Mouse (Mus musculus) kidney, postnatal 0 days (tissue): ENCODE results near the gene Stk32b. TPM values are rescaled to one million over a fixed set of nuclear protein-coding genes. Genes with fewer than 3 reads are reported as not detected.
A peak's percentile ranks its signal among the peaks of the same experiment; 100 is the strongest.

Experiments
- ATAC-seq: fragments of 200-750 bp; cut with Nextera tagmentation; replicated peaks from 2 replicates; pipeline ENCODE4 v1.8.0; 2017; ENCODE audit warnings: low read depth, moderate number of reproducible peaks, moderate TSS enrichment, moderate library complexity; ENCODE audit not compliant: low FRiP score
- DNase-seq: peaks from one replicate; pipeline ENCODE4 v3.0.0-alpha.2; 2016; ENCODE audit warnings: low spot score
- H3K27ac ChIP-seq: fragments of 300-500 bp; sonication (generic); 2 replicates; pipeline ENCODE4 v1.5.1; 2014; ENCODE audit warnings: mild to moderate bottlenecking
- H3K27me3 ChIP-seq: fragments of 300-500 bp; sonication (generic); 2 replicates; pipeline ENCODE4 v1.6.1; 2014; ENCODE audit warnings: low read length, mixed read lengths; ENCODE audit not compliant: insufficient read depth
- H3K36me3 ChIP-seq: fragments of 300-500 bp; sonication (generic); 2 replicates; pipeline ENCODE4 v1.6.1; 2014; ENCODE audit warnings: low read length, mixed read lengths; ENCODE audit not compliant: insufficient read depth
- H3K4me1 ChIP-seq: fragments of 300-500 bp; sonication (generic); replicated peaks from 2 replicates; pipeline ENCODE4 v1.6.1; 2014; ENCODE audit warnings: antibody characterized with exemption, low read length, mixed read lengths; ENCODE audit not compliant: insufficient read depth
- H3K4me2 ChIP-seq: fragments of 300-500 bp; sonication (generic); 2 replicates; pipeline ENCODE4 v1.6.1; 2014; ENCODE audit warnings: mild to moderate bottlenecking, low read length, moderate library complexity, mixed read lengths
- H3K4me3 ChIP-seq: fragments of 300-500 bp; sonication (generic); replicated peaks from 2 replicates; pipeline ENCODE4 v1.5.1; 2014; ENCODE audit warnings: low read depth, low read length
- H3K9ac ChIP-seq: fragments of 300-500 bp; sonication (generic); 2 replicates; pipeline ENCODE4 v1.6.1; 2014; ENCODE audit warnings: low read depth, low read length
- H3K9me3 ChIP-seq: fragments of 300-500 bp; sonication (generic); replicated peaks from 2 replicates; pipeline ENCODE4 v1.6.1; 2016; ENCODE audit warnings: low read length, inconsistent platforms, mixed read lengths
- CTCF ChIP-seq: IDR thresholded peaks from 2 replicates; pipeline ENCODE4 v1.5.1; 2016; ENCODE audit warnings: antibody characterized with exemption, low read depth, mild to moderate bottlenecking, moderate library complexity
- WGBS: fragments of 180-500 bp; shearing (Covaris S2); extraction: QIAGEN DNeasy Blood & Tissue Kit; methylation state at CpG from one replicate; pipeline ENCODE4 v1.1.7; 2014; 5-methylcytosine and 5-hydroxymethylcytosine counted together
- polyA plus RNA-seq: library from polyadenylated mRNA; unstranded; fragments of >200 nt; fragmentation: Nextera tagmentation; extraction: Ambion mirVana; gene quantifications from 2 replicates; pipeline ENCODE4 v1.2.1, GENCODE M21; 2015

Gene Stk32b
- polyA plus RNA-seq, 1 experiment from 2014 or later: 6.1 TPM

- Histone ChIP-seq H3K9me3 (no peaks in the 10 kb centered on the region), H3K9ac (peak overlapping the region; percentile 42; the same call in 1 of the 2 replicates), H3K27ac (no peak overlapping the region), H3K27me3 (no peaks in the 10 kb centered on the region), H3K36me3 (no peaks in the 10 kb centered on the region), H3K4me3 (peak overlapping the region; percentile 35), H3K4me2 (peak overlapping the region; percentile 72), H3K4me1 (no peaks in the 10 kb centered on the region)
- ATAC-seq (no peak; the same call in 1 of the 2 replicates), DNase-seq (peak; percentile 61)
- 0% methylated on average over 14 of the region's 14 CpGs for WGBS
- peak; percentile 79 for TF ChIP-seq CTCF
Observed at GRCm38 (mm10) chr5:37717384-37717963, 503 bp upstream of the Stk32b start.

DNA sequence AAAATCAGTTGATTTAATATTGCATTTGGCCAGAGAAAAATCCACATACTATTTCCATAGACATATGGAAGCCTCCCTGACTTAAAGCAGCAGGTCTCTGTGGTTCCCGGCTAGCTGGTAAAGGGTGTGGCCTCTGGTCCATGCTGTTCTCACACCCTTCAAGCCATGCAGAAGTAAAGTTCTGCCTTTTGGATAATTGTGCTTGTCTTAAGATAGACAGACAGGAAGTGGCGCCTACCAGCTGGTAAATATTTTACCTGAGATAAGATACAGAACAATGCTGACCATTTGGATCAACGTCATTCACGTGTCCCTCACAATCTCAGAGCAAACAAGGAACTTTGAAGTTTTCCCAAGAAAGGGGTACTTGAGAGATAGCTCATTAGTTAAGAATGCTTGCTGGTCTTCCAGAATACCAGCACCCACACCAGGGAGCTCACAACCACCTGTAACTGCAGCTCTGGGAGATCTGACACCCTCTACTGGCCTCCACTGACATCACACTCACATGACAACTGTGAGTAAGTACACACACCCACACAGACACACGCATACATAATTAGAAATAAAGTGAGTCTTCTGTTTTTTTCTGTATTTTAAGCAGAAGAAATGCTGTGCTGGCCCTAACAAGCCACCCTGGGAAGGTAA lies 7.6 kb downstream of the Stk32b start:
- no peaks in the 10 kb centered on the region for H3K4me1 ChIP-seq
- H3K36me3 ChIP-seq: no peaks in the 10 kb centered on the region
- H3K4me2 ChIP-seq: no peak overlapping the region
- no peaks in the 10 kb centered on the region for H3K9me3 ChIP-seq
- no peak overlapping the region for H3K4me3 ChIP-seq
- DNase-seq (no peak), ATAC-seq (no peak)
- no peak for TF ChIP-seq CTCF
- H3K27me3 ChIP-seq: no peaks in the 10 kb centered on the region
- no peak overlapping the region for H3K27ac ChIP-seq
- 83% methylated on average over 5 of the region's 5 CpGs for WGBS
- H3K9ac ChIP-seq: no peak overlapping the region

DNA sequence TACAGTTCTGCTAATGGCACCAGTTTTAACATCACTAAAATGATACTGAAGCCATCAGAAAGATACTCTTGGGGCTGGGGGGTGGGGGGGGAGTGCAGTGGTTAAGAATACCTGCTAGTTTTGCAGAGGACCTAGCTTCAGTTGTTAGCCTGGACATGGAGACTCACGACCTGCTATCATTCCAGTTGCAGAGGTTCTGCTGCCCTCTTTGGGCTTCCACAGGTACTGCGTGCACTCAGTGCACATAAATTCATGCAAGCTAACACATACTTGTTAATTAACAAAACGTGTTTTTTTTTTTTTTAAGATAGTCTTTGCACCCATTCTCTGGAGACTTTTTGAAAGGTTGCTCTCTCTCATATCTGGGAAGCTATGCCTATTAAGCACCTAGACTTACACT lies 8.8 kb downstream of the Stk32b start:
- Histone ChIP-seq H3K36me3 (no peaks in the 10 kb centered on the region), H3K9me3 (no peaks in the 10 kb centered on the region), H3K4me2 (no peak overlapping the region), H3K4me1 (no peaks in the 10 kb centered on the region), H3K27me3 (no peaks in the 10 kb centered on the region), H3K9ac (no peak overlapping the region), H3K4me3 (no peak overlapping the region), H3K27ac (no peak overlapping the region)
- peak; percentile 38; the same call in 1 of the 2 replicates for TF ChIP-seq CTCF
- ATAC-seq (no peak), DNase-seq (no peak)
- WGBS: 61% methylated on average over 3 of the region's 3 CpGs

GRCm38 (mm10) chr5:37704962-37705361 lies 12.0 kb downstream of the Stk32b start:
- no peak overlapping the region for H3K4me2 ChIP-seq
- WGBS: 92% methylated on average over 2 of the region's 2 CpGs
- no peak overlapping the region for H3K9ac ChIP-seq
- no peaks in the 10 kb centered on the region for H3K4me1 ChIP-seq
- H3K9me3 ChIP-seq: no peaks in the 10 kb centered on the region
- TF ChIP-seq CTCF: no peak
- no peaks in the 10 kb centered on the region for H3K27me3 ChIP-seq
- DNase-seq: no peak
- H3K27ac ChIP-seq: no peak overlapping the region
- H3K4me3 ChIP-seq: no peak overlapping the region
- H3K36me3 ChIP-seq: no peaks in the 10 kb centered on the region
- no peak for ATAC-seq

GRCm38 (mm10) chr5:37699757-37700156 lies 17.2 kb downstream of the Stk32b start:
- 44% methylated on average over 12 of the region's 12 CpGs for WGBS
- H3K4me1 ChIP-seq: no peaks in the 10 kb centered on the region
- no peak overlapping the region for H3K4me3 ChIP-seq
- no peak overlapping the region for H3K9ac ChIP-seq
- H3K27ac ChIP-seq: no peak overlapping the region
- H3K36me3 ChIP-seq: no peaks in the 10 kb centered on the region
- ATAC-seq (no peak), DNase-seq (no peak)
- H3K4me2 ChIP-seq: no peak overlapping the region
- no peak for TF ChIP-seq CTCF
- no peaks in the 10 kb centered on the region for H3K9me3 ChIP-seq
- no peaks in the 10 kb centered on the region for H3K27me3 ChIP-seq

- no peak overlapping the region for H3K4me2 ChIP-seq
- H3K4me1 ChIP-seq: no peaks in the 10 kb centered on the region
- no peak overlapping the region for H3K4me3 ChIP-seq
- 82% methylated on average over 7 of the region's 7 CpGs for WGBS
- H3K9ac ChIP-seq: no peak overlapping the region
- no peak overlapping the region for H3K27ac ChIP-seq
- no peaks in the 10 kb centered on the region for H3K36me3 ChIP-seq
- DNase-seq: no peak
- no peaks in the 10 kb centered on the region for H3K27me3 ChIP-seq
- ATAC-seq: no peak
- H3K9me3 ChIP-seq: no peaks in the 10 kb centered on the region
- no peak for TF ChIP-seq CTCF
Observed at GRCm38 (mm10) chr5:37697286-37697685, 19.7 kb downstream of the Stk32b start.
